30 mouse cellular contexts compared by ENCODE assay signal in the genomic region with DNA sequence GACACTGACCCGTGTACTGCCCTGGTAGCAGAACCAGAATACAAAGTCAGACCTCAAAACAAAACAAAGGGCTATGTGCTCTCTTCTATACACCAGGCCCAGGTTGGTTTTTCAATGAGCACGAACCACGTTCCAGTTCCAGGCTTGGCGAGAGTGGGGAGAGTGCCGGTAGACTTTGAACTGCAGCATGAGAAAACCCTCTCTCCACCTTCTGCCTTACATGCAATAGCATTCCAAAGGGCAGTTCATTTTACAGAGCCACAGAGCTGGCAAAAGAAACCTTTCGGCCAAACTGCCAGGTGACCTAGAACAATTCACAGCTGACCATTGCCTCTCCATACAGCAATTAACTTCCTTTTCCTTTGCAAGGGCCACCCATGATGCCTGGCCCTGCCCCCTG.
DNase-seq lines count a peak whose midpoint lies in the region; ATAC-seq lines count a peak whose summit lies in the region.
"Had no signal": no experiment of that assay in that cellular context is flagged by ENCODE, and none has a peak within 500 bp of the region (broad histone marks: within the 10 kb centered on the region; RNA-seq: fewer than 3 reads in every experiment).

No protein-coding gene starts in this region.

- no peak overlapping the region for H3K4me2 ChIP-seq in limb, embryonic 15.5 days
- no peak overlapping the region for H3K4me2 ChIP-seq in embryonic facial prominence, embryonic 15.5 days (replicated peaks)
- H3K4me2 ChIP-seq: forebrain, embryonic 15.5 days; heart, embryonic 11.5 days; hindbrain, embryonic 15.5 days; liver, embryonic 15.5 days; lung, embryonic 15.5 days; midbrain, embryonic 11.5 days; neural tube, embryonic 12.5 days had no signal

- peak; percentile 72 for DNase-seq in kidney, adult 11 months
- no peak for DNase-seq in kidney, postnatal 10 days
- DNase-seq in limb, embryonic 10.5 days (ENCODE audit: low spot score), result no peak
- peak; percentile 46 to 58 for DNase-seq in kidney, postnatal 25 days
- no peak for DNase-seq in layer of hippocampus, adult 9-11 months
- DNase-seq in urinary bladder, adult 18-20 months (ENCODE audit: low spot score in 2 of 2), result no peak
- DNase-seq: adrenal gland, adult 2 months; adrenal gland, postnatal 36 days; B cell, adult 2 months; cerebellum, adult 18-20 months; cerebellum, postnatal 14 days; gastrocnemius, postnatal 25 days; heart, adult 18-20 months; heart, postnatal 4 days; right cerebral cortex, adult 18-20 months; spleen, adult 18-20 months had no signal

- no peaks in the 10 kb centered on the region for H3K9me3 ChIP-seq in limb, embryonic 15.5 days
- H3K9me3 ChIP-seq in limb, embryonic 10.5 days (replicated peaks), result no peaks in the 10 kb centered on the region
- H3K9me3 ChIP-seq in embryonic facial prominence, embryonic 15.5 days (replicated peaks), result no peaks in the 10 kb centered on the region
- H3K9me3 ChIP-seq: forebrain, embryonic 15.5 days; hindbrain, embryonic 15.5 days; liver, embryonic 15.5 days had no signal

- 76% methylated on average over 6 of the region's 6 CpGs for WGBS in limb, embryonic 15.5 days
- 91% methylated on average over 6 of the region's 6 CpGs for WGBS in limb, embryonic 10.5 days
- WGBS in embryonic facial prominence, embryonic 15.5 days, result 91% methylated on average over 6 of the region's 6 CpGs

- no peaks in the 10 kb centered on the region for H3K27me3 ChIP-seq in limb, embryonic 15.5 days
- H3K27me3 ChIP-seq in limb, embryonic 10.5 days (ENCODE audit: low read depth, poor library complexity, severe bottlenecking), result no peaks in the 10 kb centered on the region
- no peaks in the 10 kb centered on the region for H3K27me3 ChIP-seq in embryonic facial prominence, embryonic 15.5 days
- H3K27me3 ChIP-seq: forebrain, embryonic 15.5 days; hindbrain, embryonic 15.5 days; liver, embryonic 15.5 days; lung, embryonic 15.5 days; neural tube, embryonic 12.5 days had no signal

- no peak for ATAC-seq in limb, embryonic 15.5 days (ENCODE audit: insufficient number of reproducible peaks, low FRiP score, low TSS enrichment, low read depth)
- ATAC-seq in embryonic facial prominence, embryonic 15.5 days (ENCODE audit: insufficient number of reproducible peaks, low FRiP score, low TSS enrichment, low read depth), result no peak
- ATAC-seq: forebrain, embryonic 15.5 days; inflammation-experienced regulatory T-cells, adult 6 months; midbrain, embryonic 16.5 days had no signal

- H3K27ac ChIP-seq in limb, embryonic 15.5 days, result peak overlapping the region; percentile 63; the same call in 1 of the 2 replicates
- H3K27ac ChIP-seq in limb, embryonic 10.5 days, result no peak overlapping the region
- H3K27ac ChIP-seq in embryonic facial prominence, embryonic 15.5 days (replicated peaks), result peak overlapping the region; percentile 87; the same call in 1 of the 2 replicates
- H3K27ac ChIP-seq: forebrain, embryonic 10.5 days; forebrain, embryonic 15.5 days; hindbrain, embryonic 15.5 days; liver, embryonic 15.5 days; neural tube, embryonic 12.5 days had no signal

- H3K4me1 ChIP-seq in limb, embryonic 15.5 days, result peaks cover 22% of the 10 kb centered on the region
- H3K4me1 ChIP-seq in limb, embryonic 10.5 days, result peaks cover 22% of the 10 kb centered on the region
- H3K4me1 ChIP-seq in embryonic facial prominence, embryonic 15.5 days, result peaks cover 20% of the 10 kb centered on the region
- H3K4me1 ChIP-seq: liver, embryonic 15.5 days had no signal

- no peaks in the 10 kb centered on the region for H3K36me3 ChIP-seq in limb, embryonic 15.5 days
- H3K36me3 ChIP-seq in limb, embryonic 10.5 days, result no peaks in the 10 kb centered on the region
- no peaks in the 10 kb centered on the region for H3K36me3 ChIP-seq in embryonic facial prominence, embryonic 15.5 days
- H3K36me3 ChIP-seq: forebrain, embryonic 10.5 days; forebrain, embryonic 15.5 days; hindbrain, embryonic 15.5 days; liver, embryonic 15.5 days; lung, embryonic 15.5 days; neural tube, embryonic 12.5 days had no signal

- no peak overlapping the region for H3K9ac ChIP-seq in limb, embryonic 15.5 days
- no peak overlapping the region for H3K9ac ChIP-seq in embryonic facial prominence, embryonic 15.5 days
- H3K9ac ChIP-seq: forebrain, embryonic 15.5 days; hindbrain, embryonic 15.5 days; liver, embryonic 15.5 days; lung, embryonic 15.5 days; neural tube, embryonic 12.5 days had no signal

- no peak overlapping the region for H3K4me3 ChIP-seq in limb, embryonic 15.5 days
- H3K4me3 ChIP-seq in limb, embryonic 10.5 days, result no peak overlapping the region
- H3K4me3 ChIP-seq in embryonic facial prominence, embryonic 15.5 days (replicated peaks), result no peak overlapping the region
- H3K4me3 ChIP-seq: forebrain, embryonic 10.5 days; forebrain, embryonic 15.5 days; hindbrain, embryonic 15.5 days; left cerebral cortex, adult 2 months; liver, embryonic 15.5 days; lung, embryonic 15.5 days; myocyte; neural tube, embryonic 12.5 days had no signal

Comparison
In these comparisons a context has a peak if more than half of its experiments do, and no peak if none do; other contexts are left out.
1. DNase-seq: peak in kidney, adult 11 months (single experiment) and kidney, postnatal 25 days (2 of 2); none in kidney, postnatal 10 days (single experiment), limb, embryonic 10.5 days (single experiment), layer of hippocampus, adult 9-11 months (single experiment) and urinary bladder, adult 18-20 months (0 of 2).